Mouse (Mus musculus) ZHBTc4 (cell line): ENCODE measurements around the gene Hist1h2ak.
A peak's percentile ranks its signal among the peaks of the same experiment; 100 is the strongest.

ENCODE experiments used
- DNase-seq: peaks from one replicate; pipeline ENCODE4 v3.0.0-alpha.2; 2011; ENCODE audit warnings: low read depth, low spot score

The Hist1h2ak gene

DNA sequence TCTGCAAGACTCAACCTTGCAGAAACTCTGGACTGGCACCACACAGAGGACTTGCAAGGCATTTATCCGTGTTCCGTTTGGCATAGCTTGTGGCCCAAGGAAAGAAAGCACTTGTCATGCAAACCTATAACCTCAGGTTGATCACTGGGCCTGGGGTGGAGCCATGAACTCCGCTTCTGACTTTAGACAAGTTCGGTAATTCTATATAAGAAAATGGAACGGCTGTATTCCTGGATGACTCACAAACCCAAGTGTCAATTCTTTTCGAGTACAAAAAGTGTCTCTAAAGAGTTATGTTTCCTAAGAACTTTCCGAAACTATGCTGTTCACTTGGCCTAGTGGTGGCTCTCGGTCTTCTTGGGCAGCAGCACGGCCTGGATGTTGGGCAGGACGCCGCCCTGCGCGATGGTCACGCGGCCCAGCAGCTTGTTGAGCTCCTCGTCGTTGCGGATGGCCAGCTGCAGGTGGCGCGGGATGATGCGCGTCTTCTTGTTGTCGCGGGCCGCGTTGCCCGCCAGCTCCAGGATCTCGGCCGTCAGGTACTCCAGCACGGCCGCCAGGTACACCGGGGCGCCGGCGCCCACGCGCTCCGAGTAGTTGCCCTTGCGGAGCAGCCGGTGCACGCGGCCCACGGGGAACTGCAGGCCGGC, 32.4 kb downstream of the Hist1h2ak start:
- peak; percentile 70 for DNase-seq

GRCm38 (mm10) chr13:21718381-21719080, 35.1 kb downstream of the Hist1h2ak start:
- peak; percentile 75 for DNase-seq

- peak; percentile 92 for DNase-seq
These were observed 36.0 kb downstream of the Hist1h2ak start, which contains the start of gene Hist1h3h for GRCm38 (mm10) chr13:21717397-21718357. Gene Hist1h3h, plus strand, starts transcription at chr13:21717659.

- DNase-seq = peak; percentile 78
These were observed 36.9 kb downstream of the Hist1h2ak start for GRCm38 (mm10) chr13:21716540-21717391.

- DNase-seq = peak; percentile 95
These were observed 37.6 kb downstream of the Hist1h2ak start, which contains the start of the genes Hist1h2bl and Hist1h2ai for GRCm38 (mm10) chr13:21715864-21716539. Gene Hist1h2bl, minus strand, starts transcription at chr13:21716143. Gene Hist1h2ai, plus strand, starts transcription at chr13:21716422.

DNA sequence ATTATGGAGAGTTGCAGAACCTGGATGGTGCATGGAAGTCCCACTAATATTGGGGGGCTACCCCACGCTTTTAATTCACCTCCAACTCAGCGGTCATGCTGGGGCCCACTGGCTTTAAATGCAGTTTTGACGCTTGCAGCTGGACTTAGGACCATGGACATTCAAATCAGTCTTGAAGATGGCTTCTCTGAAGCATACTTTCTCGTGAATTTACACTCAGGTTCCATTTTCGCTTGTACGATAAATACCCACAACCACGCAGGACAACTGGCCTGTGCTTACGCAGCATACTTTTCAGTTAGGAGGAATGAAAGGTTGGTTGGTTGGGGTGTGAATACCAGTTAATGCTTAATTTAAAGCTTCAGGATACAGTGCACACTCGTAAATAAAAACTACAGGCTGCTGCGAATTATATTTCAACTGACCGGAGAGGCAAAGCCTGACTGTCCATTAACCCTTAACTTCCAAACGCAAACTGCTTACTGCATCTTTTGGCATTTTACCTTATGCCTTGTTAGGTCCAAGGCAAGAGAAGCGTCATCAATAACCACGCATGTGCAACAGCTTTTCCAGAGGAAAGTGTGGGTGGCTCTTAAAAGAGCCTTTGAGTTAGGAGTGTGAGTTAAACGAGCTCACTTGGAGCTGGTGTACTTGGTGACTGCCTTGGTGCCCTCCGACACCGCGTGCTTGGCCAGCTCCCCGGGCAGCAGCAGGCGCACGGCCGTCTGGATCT, 38.3 kb downstream of the Hist1h2ak start:
- DNase-seq = peak; percentile 52

DNA sequence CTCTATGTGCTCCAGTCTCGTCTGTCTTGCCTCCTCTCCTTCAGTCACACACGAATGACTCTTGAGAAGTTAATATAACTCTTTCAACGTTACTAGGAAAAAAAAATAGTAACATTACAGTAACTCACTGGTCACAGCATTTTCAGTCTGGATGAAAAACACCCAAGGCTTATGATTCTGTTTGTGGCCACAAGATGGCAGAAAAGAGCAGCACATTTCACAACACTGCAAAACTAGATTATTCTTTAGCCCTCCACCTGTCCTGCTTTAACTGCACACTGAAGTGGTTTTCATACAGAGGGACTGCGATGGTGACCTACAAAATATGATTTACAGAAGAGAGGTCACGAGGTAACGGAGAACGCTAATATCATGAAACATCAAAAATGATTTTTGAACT, 38.9 kb downstream of the Hist1h2ak start:
- DNase-seq = peak; percentile 73

DNA sequence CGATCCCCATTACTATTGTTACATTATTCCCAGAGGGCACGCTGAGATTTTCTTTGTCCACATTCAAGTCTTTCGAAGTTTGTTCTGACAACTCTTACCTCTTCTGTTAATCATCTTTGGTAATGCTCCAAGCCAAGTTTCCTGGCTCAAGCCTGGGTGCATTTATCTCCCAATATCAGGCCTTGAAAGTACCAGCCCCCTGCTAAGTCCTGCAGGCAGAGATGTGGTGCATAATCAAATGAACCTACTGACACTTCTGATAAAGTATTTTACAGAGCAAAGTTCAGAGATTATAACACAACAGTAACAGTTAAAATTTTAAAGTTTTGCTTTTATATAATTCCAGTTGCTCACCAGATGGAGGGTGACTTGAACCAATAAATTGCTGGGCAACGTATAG, 41.9 kb downstream of the Hist1h2ak start:
- DNase-seq = no peak

DNA sequence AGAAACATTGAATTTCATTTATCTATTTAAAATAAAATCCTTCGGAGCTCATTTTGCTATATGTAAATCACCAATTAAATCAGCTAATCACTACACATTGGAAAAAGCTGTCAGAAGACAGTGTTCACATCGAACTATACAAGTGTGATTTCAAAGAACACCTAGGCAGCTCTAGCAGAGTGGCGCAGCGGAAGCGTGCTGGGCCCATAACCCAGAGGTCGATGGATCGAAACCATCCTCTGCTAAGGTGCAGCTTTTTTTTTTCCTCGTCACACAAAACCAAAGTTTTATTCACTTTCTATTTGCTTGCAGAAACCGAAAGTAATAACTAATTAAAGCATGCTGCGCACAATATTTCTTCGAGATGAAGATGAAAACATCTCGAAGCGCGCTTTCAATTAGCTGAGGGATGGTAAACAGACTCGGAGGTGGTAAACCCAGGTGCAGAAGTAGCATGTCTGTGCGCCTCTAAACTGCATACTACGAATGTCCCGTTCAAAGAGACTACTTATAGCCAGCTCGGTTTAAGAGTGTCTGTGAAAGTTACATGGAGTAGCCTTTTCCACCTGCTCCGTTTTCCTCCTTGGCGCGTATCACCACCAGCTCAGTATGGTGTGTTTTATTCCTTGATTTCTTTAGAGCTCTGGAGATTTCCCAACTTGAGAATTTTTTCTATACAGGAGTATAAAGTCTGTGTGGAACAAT, 42.7 kb downstream of the Hist1h2ak start:
- DNase-seq = peak; percentile 74

- peak; percentile 91 for DNase-seq
These were observed 43.5 kb downstream of the Hist1h2ak start for GRCm38 (mm10) chr13:21710031-21710711.

GRCm38 (mm10) chr13:21706669-21707068, 47.0 kb downstream of the Hist1h2ak start:
- DNase-seq = no peak
